9 mouse cellular contexts compared by ENCODE assay signal in the genomic region with DNA sequence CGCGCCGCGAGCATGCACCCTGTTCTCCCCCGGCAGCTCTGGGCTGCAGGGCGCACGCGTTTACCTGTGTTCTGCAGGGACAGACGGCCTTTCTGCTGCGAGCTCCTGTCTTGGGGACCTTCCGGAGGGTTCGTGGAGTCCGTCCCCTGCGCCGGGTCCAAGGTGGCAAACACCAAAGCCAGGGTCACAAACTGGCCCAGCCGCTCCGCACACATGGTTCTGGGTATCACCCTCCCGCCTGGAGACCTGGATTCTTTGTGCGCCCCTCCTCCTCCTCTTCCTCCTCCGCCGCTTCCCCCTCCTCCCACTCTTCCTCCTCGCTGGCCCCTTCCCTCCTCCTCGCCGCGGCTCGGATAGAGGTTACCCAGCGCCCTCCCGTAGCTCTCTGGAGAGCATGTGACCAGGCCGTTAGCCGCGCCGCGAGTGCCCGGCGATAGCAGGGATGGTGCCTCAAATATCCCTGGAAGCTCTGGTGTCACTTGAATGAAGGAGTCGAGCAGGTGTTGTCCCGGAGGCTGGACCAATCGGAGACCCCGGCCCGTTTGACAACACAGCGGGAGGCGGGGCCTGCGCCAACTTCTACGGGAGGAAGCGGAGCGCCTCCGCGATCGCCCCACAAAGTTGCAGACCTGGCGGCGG. TPM values are rescaled to one million over a fixed set of nuclear protein-coding genes. Genes with fewer than 3 reads are reported as not detected.
DNase-seq lines count a peak whose midpoint lies in the region; ATAC-seq and TF ChIP-seq lines count a peak whose summit lies in the region.
"Had no signal": no experiment of that assay in that cellular context is flagged by ENCODE, and none has a peak within 500 bp of the region (broad histone marks: within the 10 kb centered on the region; RNA-seq: fewer than 3 reads in every experiment).

A gene (minus strand): TSS at position 427 of the 639 bp plus-strand sequence.

- peak; percentile 18 to 36 for DNase-seq in cerebellum, postnatal 36 days
- no peak for DNase-seq in cerebellum, adult 11-12 months
- DNase-seq in embryo, embryonic 11.5 days (ENCODE audit: low read depth, low spot score): peak; percentile 76
- DNase-seq in heart, adult 11 months: peak; percentile 99
- DNase-seq in kidney, adult 11 months: peak; percentile 44
- peak; percentile 74 for DNase-seq in midbrain, postnatal 0 days (ENCODE audit: low spot score)
- peak; percentile 83 for DNase-seq in testis, postnatal 10 days (ENCODE audit: low spot score)

- peaks cover 81% of the 10 kb centered on the region for H3K27me3 ChIP-seq in limb, embryonic 13.5 days
- peaks cover 13% of the 10 kb centered on the region for H3K27me3 ChIP-seq in midbrain, postnatal 0 days (ENCODE audit: insufficient read depth, low read length)

- H3K4me3 ChIP-seq in limb, embryonic 13.5 days: peak within 1 kb of the TSS; percentile 57
- peak within 1 kb of the TSS; percentile 60 for H3K4me3 ChIP-seq in midbrain, postnatal 0 days (ENCODE audit: low read depth, low read length)

- H3K4me2 ChIP-seq in limb, embryonic 13.5 days (replicated peaks): peak within 1 kb of the TSS; percentile 99
- peak within 1 kb of the TSS; percentile 94 for H3K4me2 ChIP-seq in midbrain, postnatal 0 days (ENCODE audit: low read depth, low read length, poor library complexity, severe bottlenecking)

- no peaks in the 10 kb centered on the region for H3K36me3 ChIP-seq in limb, embryonic 13.5 days
- no peaks in the 10 kb centered on the region for H3K36me3 ChIP-seq in midbrain, postnatal 0 days (ENCODE audit: insufficient read depth, low read length)
- H3K36me3 ChIP-seq: G1E had no signal

- under 1% methylated on average over 51 of the region's 51 CpGs for whole genome bisulfite sequencing in limb, embryonic 13.5 days
- WGBS in midbrain, postnatal 0 days: 2% methylated on average over 49 of the region's 51 CpGs

- H3K9ac ChIP-seq in limb, embryonic 13.5 days: peak within 1 kb of the TSS; percentile 61
- H3K9ac ChIP-seq in midbrain, postnatal 0 days (replicated peaks; ENCODE audit: low read length, poor library complexity, severe bottlenecking): peak within 1 kb of the TSS; percentile 51

- no peak for TF ChIP-seq CTCF in midbrain, postnatal 0 days (IDR thresholded peaks at IDR 0.05)

- H3K9me3 ChIP-seq in limb, embryonic 13.5 days: no peaks in the 10 kb centered on the region; the same call in 1 of the 2 replicates
- H3K9me3 ChIP-seq in midbrain, postnatal 0 days (ENCODE audit: low read length): no peaks in the 10 kb centered on the region
- H3K9me3 ChIP-seq: G1E had no signal

- H3K27ac ChIP-seq in limb, embryonic 13.5 days: no peak within 1 kb of the TSS
- no peak within 1 kb of the TSS for H3K27ac ChIP-seq in midbrain, postnatal 0 days (ENCODE audit: low read depth, low read length)

- H3K4me1 ChIP-seq in limb, embryonic 13.5 days: peaks cover 30% of the 10 kb centered on the region
- H3K4me1 ChIP-seq in midbrain, postnatal 0 days (ENCODE audit: insufficient read depth, low read length): 0 out of 2 replicates have a peak, but pooled peaks cover 3% of the 10 kb centered on the region

- peak; percentile 86 for ATAC-seq in limb, embryonic 13.5 days (ENCODE audit: low FRiP score, low read depth)
- ATAC-seq in midbrain, postnatal 0 days (ENCODE audit: low FRiP score): peak; percentile 76

RNA-seq across cellular contexts. Expression of the gene that starts here (rescaled TPM):
- polyA plus RNA-seq in limb, embryonic 13.5 days (2015; fragmentation: Nextera tagmentation; extraction: Ambion mirVana): 2.2 and 2.5 TPM in 2 replicates
- total RNA-seq in midbrain, postnatal 0 days (2014; rRNA removed): 2.1 and 3.2 TPM in 2 replicates
- 0.74 and 0.79 TPM in 2 replicates for polyA plus RNA-seq in midbrain, postnatal 0 days (2015; fragmentation: Nextera tagmentation; extraction: Ambion mirVana)
- polyA plus RNA-seq: G1E had no signal
